Mouse (Mus musculus) intestine, embryonic 14.5 days (tissue): Measurements from ENCODE around the gene Inpp5d. TPM values are rescaled to one million over a fixed set of nuclear protein-coding genes. Genes with fewer than 3 reads are reported as not detected.

Source experiments
- ATAC-seq: fragments of 200-750 bp; cut with Nextera tagmentation; replicated peaks from 2 replicates; pipeline ENCODE4 v1.8.0; 2017; ENCODE audit warnings: low read depth, moderate number of reproducible peaks, moderate TSS enrichment, moderate library complexity; ENCODE audit not compliant: low FRiP score, low TSS enrichment
- DNase-seq: peaks from one replicate; pipeline ENCODE4 v3.0.0-alpha.2; 2018; ENCODE audit warnings: low spot score
- H3K27ac ChIP-seq: fragments of 300-500 bp; sonication (generic); 2 replicates; pipeline ENCODE4 v1.5.1; 2014; ENCODE audit warnings: low read depth, mild to moderate bottlenecking, control low read depth
- H3K27me3 ChIP-seq: fragments of 300-500 bp; sonication (generic); replicated peaks from 2 replicates; pipeline ENCODE4 v1.6.1; 2014; ENCODE audit warnings: low read length, control low read depth; ENCODE audit not compliant: control insufficient read depth, insufficient read depth
- H3K36me3 ChIP-seq: fragments of 300-500 bp; sonication (generic); 2 replicates; pipeline ENCODE4 v1.6.1; 2014; ENCODE audit warnings: low read length, control low read depth; ENCODE audit not compliant: control insufficient read depth, insufficient read depth
- H3K4me1 ChIP-seq: fragments of 300-500 bp; sonication (generic); replicated peaks from 2 replicates; pipeline ENCODE4 v1.6.1; 2014; ENCODE audit warnings: low read length, control low read depth, mixed read lengths; ENCODE audit not compliant: control insufficient read depth, insufficient read depth
- H3K4me2 ChIP-seq: fragments of 300-500 bp; sonication (generic); 2 replicates; pipeline ENCODE4 v1.6.1; 2014; ENCODE audit warnings: low read length
- H3K4me3 ChIP-seq: fragments of 300-500 bp; sonication (generic); 2 replicates; pipeline ENCODE4 v1.5.1; 2014; ENCODE audit warnings: low read depth, low read length, control low read depth, mixed read lengths
- H3K9ac ChIP-seq: fragments of 300-500 bp; sonication (generic); 2 replicates; pipeline ENCODE4 v1.6.1; 2014; ENCODE audit warnings: mild to moderate bottlenecking, low read length
- H3K9me3 ChIP-seq: fragments of 300-500 bp; sonication (generic); 2 replicates; pipeline ENCODE4 v1.6.1; 2016; ENCODE audit warnings: low read length, control low read depth; ENCODE audit not compliant: control insufficient read depth
- WGBS: fragments of 180-500 bp; shearing (Covaris S2); extraction: QIAGEN DNeasy Blood & Tissue Kit; methylation state at CpG from one replicate; pipeline ENCODE4 v1.1.7; 2014; 5-methylcytosine and 5-hydroxymethylcytosine counted together
- polyA plus RNA-seq: library from polyadenylated mRNA; unstranded; fragments of >200 nt; fragmentation: Nextera tagmentation; extraction: Ambion mirVana; gene quantifications from 2 replicates; pipeline ENCODE4 v1.2.1, GENCODE M21; 2014

Gene Inpp5d
- 5.3 and 8.2 TPM in 2 replicates for polyA plus RNA-seq

GRCm38 (mm10) chr1:87620211-87620668, at the start of gene Inpp5d:
Inpp5d (plus strand) TSS chr1:87620312.
- Histone ChIP-seq H3K36me3 (no peaks in the 10 kb centered on the region), H3K9me3 (no peaks in the 10 kb centered on the region), H3K9ac (no peak within 1 kb of the TSS), H3K27ac (no peak within 1 kb of the TSS), H3K4me1 (no peaks in the 10 kb centered on the region), H3K27me3 (no peaks in the 10 kb centered on the region), H3K4me2 (peak within 1 kb of the TSS; percentile 25), H3K4me3 (peak within 1 kb of the TSS; percentile 16; the same call in 1 of the 2 replicates)
- no peak for ATAC-seq
- 81% methylated on average over 12 of the region's 12 CpGs for WGBS
- no peak for DNase-seq

- H3K27ac ChIP-seq, result 0 out of 2 replicates have a peak overlapping the region, but pooled peaks have one; percentile 24
- H3K4me1 ChIP-seq, result peaks cover 2% of the 10 kb centered on the region; the same call in 1 of the 2 replicates
- peak; percentile 45 for ATAC-seq
- no peaks in the 10 kb centered on the region for H3K27me3 ChIP-seq
- H3K9ac ChIP-seq, result 0 out of 2 replicates have a peak overlapping the region, but pooled peaks have one; percentile 8
- peak overlapping the region; percentile 35 for H3K4me2 ChIP-seq
- no peaks in the 10 kb centered on the region for H3K36me3 ChIP-seq
- no peak for DNase-seq
- peak overlapping the region; percentile 8; the same call in 1 of the 2 replicates for H3K4me3 ChIP-seq
- no peaks in the 10 kb centered on the region for H3K9me3 ChIP-seq
- WGBS, result 60% methylated on average over 5 of the region's 5 CpGs
Observed at GRCm38 (mm10) chr1:87573261-87573660, 46.9 kb upstream of the Inpp5d start.

GRCm38 (mm10) chr1:87573800-87574215, 46.3 kb upstream of the Inpp5d start, which contains the start of gene Ngef:
Ngef (minus strand) TSS chr1:87573870.
- peaks cover 2% of the 10 kb centered on the region; the same call in 1 of the 2 replicates for H3K4me1 ChIP-seq
- no peaks in the 10 kb centered on the region for H3K9me3 ChIP-seq
- H3K9ac ChIP-seq, result 0 out of 2 replicates have a peak within 1 kb of the TSS, but pooled peaks have one; percentile 8
- peak within 1 kb of the TSS; percentile 8; the same call in 1 of the 2 replicates for H3K4me3 ChIP-seq
- ATAC-seq, result peak; percentile 92
- peak; percentile 64 for DNase-seq
- no peaks in the 10 kb centered on the region for H3K36me3 ChIP-seq
- WGBS, result 55% methylated on average over 6 of the region's 6 CpGs
- H3K27ac ChIP-seq, result peak within 1 kb of the TSS; percentile 51
- H3K4me2 ChIP-seq, result peak within 1 kb of the TSS; percentile 35
- no peaks in the 10 kb centered on the region for H3K27me3 ChIP-seq

- H3K4me1 ChIP-seq, result peaks cover 2% of the 10 kb centered on the region; the same call in 1 of the 2 replicates
- H3K4me2 ChIP-seq, result peak overlapping the region; percentile 24
- no peak overlapping the region for H3K4me3 ChIP-seq
- WGBS, result 50% methylated on average over 6 of the region's 6 CpGs
- no peaks in the 10 kb centered on the region for H3K27me3 ChIP-seq
- H3K9me3 ChIP-seq, result no peaks in the 10 kb centered on the region
- no peak for DNase-seq
- H3K27ac ChIP-seq, result peak overlapping the region; percentile 51; the same call in 1 of the 2 replicates
- no peaks in the 10 kb centered on the region for H3K36me3 ChIP-seq
- H3K9ac ChIP-seq, result no peak overlapping the region
- no peak for ATAC-seq
Observed at GRCm38 (mm10) chr1:87574353-87574752, 45.8 kb upstream of the Inpp5d start.

- 54% methylated on average over 7 of the region's 7 CpGs for WGBS
- Histone ChIP-seq H3K9ac (no peak overlapping the region), H3K27me3 (no peaks in the 10 kb centered on the region), H3K4me3 (no peak overlapping the region), H3K36me3 (no peaks in the 10 kb centered on the region), H3K9me3 (no peaks in the 10 kb centered on the region), H3K4me1 (peaks cover 2% of the 10 kb centered on the region; the same call in 1 of the 2 replicates), H3K27ac (peak overlapping the region; percentile 51), H3K4me2 (0 out of 2 replicates have a peak overlapping the region, but pooled peaks have one; percentile 24)
- ATAC-seq (peak; percentile 62), DNase-seq (peak; percentile 65)
Observed at GRCm38 (mm10) chr1:87574785-87575184, 45.3 kb upstream of the Inpp5d start.

GRCm38 (mm10) chr1:87578965-87579364, 41.1 kb upstream of the Inpp5d start:
- H3K9me3 ChIP-seq, result no peaks in the 10 kb centered on the region
- DNase-seq (no peak), ATAC-seq (peak; percentile 55)
- H3K27ac ChIP-seq, result peak overlapping the region; percentile 33; the same call in 1 of the 2 replicates
- peaks cover 2% of the 10 kb centered on the region; the same call in 1 of the 2 replicates for H3K4me1 ChIP-seq
- 77% methylated on average over 6 of the region's 6 CpGs for WGBS
- H3K4me2 ChIP-seq, result no peak overlapping the region
- no peak overlapping the region for H3K9ac ChIP-seq
- no peak overlapping the region for H3K4me3 ChIP-seq
- H3K27me3 ChIP-seq, result no peaks in the 10 kb centered on the region
- H3K36me3 ChIP-seq, result no peaks in the 10 kb centered on the region

- WGBS, result 25% methylated on average over 3 of the region's 3 CpGs
Observed at GRCm38 (mm10) chr1:87580824-87581223, 39.3 kb upstream of the Inpp5d start.

GRCm38 (mm10) chr1:87589162-87589561, 30.9 kb upstream of the Inpp5d start:
- Histone ChIP-seq H3K4me2 (no peak overlapping the region), H3K36me3 (no peaks in the 10 kb centered on the region), H3K9me3 (no peaks in the 10 kb centered on the region), H3K27ac (no peak overlapping the region), H3K27me3 (no peaks in the 10 kb centered on the region), H3K4me3 (no peak overlapping the region), H3K4me1 (no peaks in the 10 kb centered on the region), H3K9ac (no peak overlapping the region)
- WGBS, result 88% methylated on average over 7 of the region's 7 CpGs
- no peak for DNase-seq
- ATAC-seq, result no peak

More at GRCm38 (mm10) chr1:87580824-87581223, 39.3 kb upstream of the Inpp5d start:
- H3K9ac ChIP-seq, result no peak overlapping the region
- no peaks in the 10 kb centered on the region for H3K36me3 ChIP-seq
- ATAC-seq (no peak), DNase-seq (no peak)
- H3K4me2 ChIP-seq, result no peak overlapping the region
- no peaks in the 10 kb centered on the region for H3K27me3 ChIP-seq
- no peak overlapping the region for H3K27ac ChIP-seq
- no peaks in the 10 kb centered on the region for H3K4me1 ChIP-seq
- no peaks in the 10 kb centered on the region for H3K9me3 ChIP-seq
- H3K4me3 ChIP-seq, result no peak overlapping the region

- Histone ChIP-seq H3K27ac (no peak overlapping the region), H3K36me3 (no peaks in the 10 kb centered on the region), H3K4me2 (no peak overlapping the region), H3K9me3 (no peaks in the 10 kb centered on the region), H3K4me1 (no peaks in the 10 kb centered on the region), H3K9ac (no peak overlapping the region), H3K27me3 (no peaks in the 10 kb centered on the region), H3K4me3 (no peak overlapping the region)
- WGBS, result 84% methylated on average over 8 of the region's 8 CpGs
- no peak for DNase-seq
- ATAC-seq, result no peak
Observed at GRCm38 (mm10) chr1:87589980-87590379, 30.1 kb upstream of the Inpp5d start.
